Mouse (Mus musculus): ENCODE measurements around the gene Kansl2.

- TF ChIP-seq CTCF (IDR thresholded peaks at IDR 0.05; ENCODE audit: control insufficient read depth, insufficient read depth, insufficient replicate concordance, low read depth, low read length) (no peak), POLR2A (IDR thresholded peaks at IDR 0.05; ENCODE audit: control insufficient read depth, low read depth, low read length) (no peak)
Measured at GRCm38 (mm10) chr15:98541064-98541463, 7.0 kb upstream of the Kansl2 start.

Data from testis, adult 2 months (tissue).